In genomic region chr12:100475489-100475888, GRCm38 (mm10) we compare ENCODE assay signal across 15 mouse cellular contexts. TPM values are rescaled to one million over a fixed set of nuclear protein-coding genes. Genes with fewer than 3 reads are reported as not detected.
A peak's percentile ranks its signal among the peaks of the same experiment; 100 is the strongest.
DNase-seq lines count a peak whose midpoint lies in the region; ATAC-seq and TF ChIP-seq lines count a peak whose summit lies in the region.
"Had no signal": no experiment of that assay in that cellular context is flagged by ENCODE, and none has a peak within 500 bp of the region (broad histone marks: within the 10 kb centered on the region; RNA-seq: fewer than 3 reads in every experiment).

No protein-coding gene starts in this region.

- TF ChIP-seq CTCF in gastrocnemius, adult 2 months (IDR thresholded peaks at IDR 0.05), result no peak
- no peak for TF ChIP-seq CTCF in kidney, postnatal 0 days (IDR thresholded peaks at IDR 0.05; ENCODE audit: low read depth)
- no peak for TF ChIP-seq CTCF in heart, postnatal 0 days (IDR thresholded peaks at IDR 0.05; ENCODE audit: low read depth)
- no peak for TF ChIP-seq CTCF in hindbrain, postnatal 0 days (IDR thresholded peaks at IDR 0.05; ENCODE audit: low read depth)

- peak overlapping the region; percentile 94 for H3K27ac ChIP-seq in gastrocnemius, adult 2 months
- H3K27ac ChIP-seq in kidney, postnatal 0 days, result no peak overlapping the region
- H3K27ac ChIP-seq in heart, postnatal 0 days (ENCODE audit: low read depth), result peak overlapping the region; percentile 81
- H3K27ac ChIP-seq in hindbrain, postnatal 0 days, result no peak overlapping the region
- H3K27ac ChIP-seq: forebrain, embryonic 13.5 days; hindbrain, embryonic 14.5 days; stomach, embryonic 15.5 days had no signal

- H3K9me3 ChIP-seq in kidney, postnatal 0 days (replicated peaks; ENCODE audit: low read length), result no peaks in the 10 kb centered on the region
- H3K9me3 ChIP-seq in heart, postnatal 0 days (replicated peaks; ENCODE audit: control insufficient read depth, low read length), result no peaks in the 10 kb centered on the region
- no peaks in the 10 kb centered on the region for H3K9me3 ChIP-seq in hindbrain, postnatal 0 days (ENCODE audit: low read length)
- H3K9me3 ChIP-seq: forebrain, embryonic 13.5 days; stomach, embryonic 15.5 days had no signal

- peak; percentile 72 for TF ChIP-seq EP300 in heart, postnatal 0 days (IDR thresholded peaks at IDR 0.05; ENCODE audit: low read depth)

- no peaks in the 10 kb centered on the region for H3K36me3 ChIP-seq in kidney, postnatal 0 days (ENCODE audit: insufficient read depth, low read length)
- peaks cover 5% of the 10 kb centered on the region; the same call in 1 of the 2 replicates for H3K36me3 ChIP-seq in heart, postnatal 0 days (replicated peaks; ENCODE audit: control insufficient read depth, insufficient read depth, low read length)
- no peaks in the 10 kb centered on the region for H3K36me3 ChIP-seq in hindbrain, postnatal 0 days (ENCODE audit: insufficient read depth, low read length)
- H3K36me3 ChIP-seq: stomach, embryonic 15.5 days had no signal

- WGBS in kidney, postnatal 0 days, result 39% methylated on average over 3 of the region's 3 CpGs
- WGBS in heart, postnatal 0 days, result 50% methylated on average over 3 of the region's 3 CpGs
- WGBS in hindbrain, postnatal 0 days, result 86% methylated on average over 3 of the region's 3 CpGs

- no peaks in the 10 kb centered on the region for H3K27me3 ChIP-seq in kidney, postnatal 0 days (ENCODE audit: insufficient read depth, low read length)
- H3K27me3 ChIP-seq in heart, postnatal 0 days (ENCODE audit: control insufficient read depth, insufficient read depth, low read length), result no peaks in the 10 kb centered on the region
- no peaks in the 10 kb centered on the region for H3K27me3 ChIP-seq in hindbrain, postnatal 0 days (ENCODE audit: insufficient read depth, low read length)
- H3K27me3 ChIP-seq: forebrain, embryonic 13.5 days; stomach, embryonic 15.5 days had no signal

- no peaks in the 10 kb centered on the region for H3K4me1 ChIP-seq in kidney, postnatal 0 days (replicated peaks; ENCODE audit: insufficient read depth, low read length)
- H3K4me1 ChIP-seq in heart, postnatal 0 days (ENCODE audit: control insufficient read depth, insufficient read depth), result peaks cover 10% of the 10 kb centered on the region
- H3K4me1 ChIP-seq in hindbrain, postnatal 0 days (ENCODE audit: insufficient read depth, low read length), result no peaks in the 10 kb centered on the region
- H3K4me1 ChIP-seq: forebrain, embryonic 13.5 days; stomach, embryonic 15.5 days had no signal

- H3K9ac ChIP-seq in kidney, postnatal 0 days (ENCODE audit: low read depth, low read length), result no peak overlapping the region
- no peak overlapping the region for H3K9ac ChIP-seq in heart, postnatal 0 days (replicated peaks; ENCODE audit: low read depth, low read length)
- no peak overlapping the region for H3K9ac ChIP-seq in hindbrain, postnatal 0 days (replicated peaks; ENCODE audit: low read length)
- H3K9ac ChIP-seq: forebrain, embryonic 13.5 days; hindbrain, embryonic 14.5 days; stomach, embryonic 15.5 days had no signal

- no peak overlapping the region for H3K4me3 ChIP-seq in gastrocnemius, adult 2 months
- no peak overlapping the region for H3K4me3 ChIP-seq in kidney, postnatal 0 days (replicated peaks; ENCODE audit: low read depth, low read length)
- H3K4me3 ChIP-seq in heart, postnatal 0 days (ENCODE audit: low read depth, low read length), result no peak overlapping the region
- no peak overlapping the region for H3K4me3 ChIP-seq in hindbrain, postnatal 0 days (ENCODE audit: low read length)
- H3K4me3 ChIP-seq: forebrain, embryonic 13.5 days; stomach, embryonic 15.5 days had no signal

- DNase-seq in gastrocnemius, adult 2 months, result no peak
- no peak for DNase-seq in gastrocnemius, postnatal 36 days
- peak; percentile 29 for DNase-seq in kidney, postnatal 0 days (ENCODE audit: low spot score)
- DNase-seq in kidney, adult 8-10 months, result no peak
- peak; percentile 55 for DNase-seq in heart, postnatal 0 days (ENCODE audit: low spot score)
- no peak for DNase-seq in hindbrain, postnatal 0 days (ENCODE audit: low spot score)
- DNase-seq in right cerebral cortex, postnatal 4 days, result no peak
- DNase-seq: adrenal gland, adult 8-10 months; cerebellum, postnatal 14 days; kidney, postnatal 36 days; midbrain, embryonic 14.5 days had no signal

- H3K4me2 ChIP-seq in kidney, postnatal 0 days (ENCODE audit: low read length), result no peak overlapping the region
- H3K4me2 ChIP-seq in heart, postnatal 0 days (ENCODE audit: low read depth, low read length), result no peak overlapping the region
- H3K4me2 ChIP-seq in hindbrain, postnatal 0 days (ENCODE audit: low read depth, low read length), result no peak overlapping the region
- H3K4me2 ChIP-seq: forebrain, embryonic 13.5 days; hindbrain, embryonic 14.5 days; stomach, embryonic 15.5 days had no signal

- intact Hi-C loops in gastrocnemius, adult 2 months (cut with DNase I), result loop anchor here (5.0 kb wide), 1 partner anchor 288 kb away; no protein-coding TSS in a partner anchor
- intact Hi-C loops in gastrocnemius, postnatal 36 days (cut with DNase I), result no loop called here

- no peak for ATAC-seq in kidney, postnatal 0 days (replicated peaks; ENCODE audit: low FRiP score, low read depth)
- peak; percentile 62 for ATAC-seq in heart, postnatal 0 days (ENCODE audit: insufficient read depth, low read depth)
- peak; percentile 33 for ATAC-seq in megakaryocyte progenitor cell, adult 5-6 weeks (replicated peaks; ENCODE audit: poor library complexity)
- no peak for ATAC-seq in hindbrain, postnatal 0 days
- ATAC-seq: forebrain, embryonic 13.5 days had no signal

RNA-seq across cellular contexts. Expression of gene Ttc7b, which starts 45.1 kb away (rescaled TPM):
- total RNA-seq in gastrocnemius, adult 2 months (2021), result 100 to 1,000 TPM; 147 to 160 TPM
- 100 to 1,000 TPM; 138 to 139 TPM for total RNA-seq in gastrocnemius, postnatal 36 days (2021)
- polyA plus RNA-seq in kidney, postnatal 0 days (2015; fragmentation: Nextera tagmentation; extraction: Ambion mirVana), result 5.0 and 6.1 TPM in 2 replicates
- total RNA-seq in heart, postnatal 0 days (2014; rRNA removed; ENCODE audit: low replicate concordance), result 29.4 and 37.8 TPM in 2 replicates
- 5.9 and 6.7 TPM in 2 replicates for polyA plus RNA-seq in heart, postnatal 0 days (2015; fragmentation: Nextera tagmentation; extraction: Ambion mirVana)
- total RNA-seq in megakaryocyte progenitor cell, adult 5-6 weeks (2015), result 24.3 and 28.8 TPM in 2 replicates
- total RNA-seq in megakaryocyte progenitor cell, adult 5-6 weeks (2017), result 13.3 and 16.5 TPM in 2 replicates
- total RNA-seq in hindbrain, postnatal 0 days (2014; rRNA removed), result 45.6 and 51.2 TPM in 2 replicates
- polyA plus RNA-seq in hindbrain, postnatal 0 days (2015; fragmentation: Nextera tagmentation; extraction: Ambion mirVana), result 8.3 and 8.6 TPM in 2 replicates

Comparison
In these comparisons a context has a peak if more than half of its experiments do, and no peak if none do; other contexts are left out.
1. DNase-seq: peak in kidney, postnatal 0 days (single experiment) and heart, postnatal 0 days (single experiment); none in gastrocnemius, adult 2 months (single experiment), gastrocnemius, postnatal 36 days (0 of 2), kidney, adult 8-10 months (0 of 2), hindbrain, postnatal 0 days (single experiment) and right cerebral cortex, postnatal 4 days (single experiment).
2. H3K27ac ChIP-seq: peak in gastrocnemius, adult 2 months (single experiment) and heart, postnatal 0 days (single experiment); none in kidney, postnatal 0 days (single experiment) and hindbrain, postnatal 0 days (single experiment).
3. ATAC-seq: peak in heart, postnatal 0 days (single experiment) and megakaryocyte progenitor cell, adult 5-6 weeks (single experiment); none in kidney, postnatal 0 days (single experiment) and hindbrain, postnatal 0 days (single experiment).